Mouse (Mus musculus) kidney, postnatal 25 days (tissue): ENCODE measurements at regions not wholly inside any gene's neighbourhood (a gene's known extent, or its start where the extent isn't known, plus 50 kb on each side); places are given as distances from the start of the nearest gene placed in this dataset.

Source experiments
- DNase-seq, 2 experiments: peaks; one replicate each; pipeline ENCODE4 v3.0.0; 2021; ENCODE audit warnings: mixed read lengths in 2 of 2

DNA sequence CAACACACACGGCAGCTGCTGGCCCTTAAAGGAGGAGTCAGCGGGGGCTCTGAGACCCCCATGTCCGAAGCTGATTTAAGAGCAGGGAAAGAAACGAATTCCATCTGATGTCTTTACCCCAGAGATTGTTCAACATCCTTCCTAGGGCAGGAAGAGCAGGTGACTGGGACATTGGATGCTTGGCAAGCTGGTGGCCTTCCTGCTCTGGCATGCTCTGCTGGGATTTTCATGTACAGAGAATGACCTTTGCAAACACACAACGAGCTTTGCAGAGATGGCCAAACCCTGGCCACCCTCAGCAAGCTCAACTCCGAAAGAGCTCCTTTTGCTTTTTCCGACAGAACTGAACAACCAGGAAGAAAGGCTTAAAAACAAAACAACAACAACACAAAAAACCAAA is 194.7 kb upstream of the Map3k1 start:
- DNase-seq = no peak

DNA sequence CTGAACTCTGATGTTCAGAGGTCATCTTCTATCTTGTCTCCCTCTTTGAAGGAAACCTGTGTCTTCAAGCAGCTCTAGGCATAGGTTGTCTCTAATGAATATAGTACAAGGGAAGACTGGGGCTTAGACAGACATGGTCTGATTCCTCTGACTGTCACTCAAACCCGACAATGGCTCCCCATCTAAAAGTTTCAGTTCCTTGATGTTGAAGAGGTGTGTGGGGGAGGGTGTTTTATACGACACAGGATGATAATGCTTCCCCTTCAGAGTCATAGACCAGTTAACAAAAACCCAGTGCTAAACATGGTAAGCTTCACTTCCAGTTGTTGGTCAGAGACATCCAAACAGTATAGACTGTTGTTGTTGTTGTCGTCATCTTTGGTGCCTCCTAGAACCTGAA is 195.3 kb upstream of the Map3k1 start:
- no peak for DNase-seq

DNA sequence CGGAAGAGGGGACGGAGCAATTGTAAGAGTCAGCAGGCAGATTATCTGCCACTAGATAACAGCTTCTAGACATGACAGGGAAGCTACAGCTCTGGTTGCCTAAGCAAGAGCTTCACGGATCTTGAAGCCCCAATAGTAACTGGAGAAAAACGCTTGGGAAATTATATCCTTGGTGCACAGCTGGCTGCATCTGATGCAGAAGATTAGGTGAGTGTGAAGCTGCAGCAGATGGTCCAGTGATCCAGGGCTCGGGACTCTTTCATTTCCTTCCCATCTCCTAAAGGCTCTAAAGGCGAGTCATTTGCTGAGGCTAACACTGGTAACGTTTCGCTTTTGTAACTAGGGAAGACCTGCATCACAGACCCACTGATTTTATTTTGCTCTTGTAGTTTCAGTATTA is 196.6 kb upstream of the Map3k1 start:
- DNase-seq = no peak

DNA sequence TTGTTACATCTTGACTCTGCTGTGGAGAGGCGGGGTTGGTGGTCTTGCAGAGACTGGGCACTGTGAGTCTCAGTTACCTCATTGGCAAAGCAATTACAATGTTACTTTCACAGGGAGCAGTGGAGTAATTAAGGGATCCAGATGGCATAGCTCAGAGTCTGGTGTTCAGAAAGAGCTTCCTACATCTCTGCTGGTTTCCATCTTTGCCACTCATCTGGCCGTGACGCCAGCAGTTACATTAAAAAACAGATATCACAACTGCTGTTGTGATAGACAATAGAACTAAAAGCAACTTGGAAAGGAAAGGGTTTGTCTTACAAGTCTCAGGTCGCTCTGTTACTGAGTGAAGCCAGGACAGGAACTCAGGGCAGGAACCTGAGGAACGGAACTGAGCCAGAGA is 200.0 kb upstream of the Map3k1 start:
- DNase-seq = no peak

DNA sequence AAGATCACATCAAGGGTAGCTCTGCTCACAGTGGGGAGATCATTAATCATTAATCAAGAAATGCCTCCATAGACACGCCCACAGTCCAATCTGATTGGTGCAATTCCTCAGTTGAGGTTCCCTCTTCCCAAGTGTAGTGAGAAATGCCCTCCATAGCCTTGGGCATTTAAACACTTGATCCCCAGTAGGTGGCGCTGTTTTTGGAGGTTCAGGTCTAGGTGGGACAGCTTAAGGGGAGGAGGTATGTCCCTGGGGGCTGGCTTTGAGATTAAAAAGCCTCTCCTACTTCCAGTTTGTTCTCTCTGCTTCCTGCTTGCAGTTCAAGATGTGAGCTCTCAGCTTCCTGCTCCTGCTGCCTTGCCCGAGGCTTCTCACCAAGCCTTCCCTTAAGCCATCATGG is 200.5 kb upstream of the Map3k1 start:
- no peak for DNase-seq

DNA sequence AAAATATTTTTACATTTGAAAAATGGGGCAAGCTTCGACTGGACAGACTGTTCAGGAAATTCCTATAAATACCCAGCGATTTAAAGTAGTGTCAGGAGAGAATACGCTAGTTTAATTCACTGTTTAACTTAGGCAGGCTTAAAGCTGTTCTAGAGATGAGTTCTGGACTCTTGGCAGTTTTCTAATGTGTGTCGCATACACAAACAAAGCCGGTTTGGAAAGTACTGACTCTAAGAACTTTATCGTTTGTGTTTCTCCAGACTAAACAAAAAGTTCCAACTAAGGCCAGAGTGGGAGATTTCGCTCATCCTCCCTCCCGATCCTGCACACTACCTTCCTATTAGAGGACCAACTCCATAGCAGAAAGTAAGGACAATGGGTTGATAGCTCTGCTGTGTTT is 201.7 kb upstream of the Map3k1 start:
- no peak for DNase-seq

DNA sequence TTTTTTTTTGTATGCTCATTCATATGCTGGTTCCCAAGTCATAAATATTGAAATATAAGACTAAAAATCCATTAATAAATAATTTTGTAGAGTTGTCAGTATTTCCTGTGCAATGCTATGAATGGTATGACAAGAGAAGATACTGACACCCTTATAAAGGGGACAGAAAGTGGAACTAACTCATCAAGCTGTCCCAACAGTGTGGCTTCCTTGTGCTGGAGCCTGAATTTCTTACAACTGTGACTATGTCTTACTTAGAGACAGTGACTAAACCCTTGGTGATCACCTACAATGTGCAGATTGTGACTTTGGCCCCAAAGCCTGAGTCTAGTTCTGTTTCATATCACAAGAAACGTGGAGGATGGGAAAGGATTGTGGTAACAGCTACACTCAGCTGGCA is 203.8 kb upstream of the Map3k1 start:
- no peak for DNase-seq

DNA sequence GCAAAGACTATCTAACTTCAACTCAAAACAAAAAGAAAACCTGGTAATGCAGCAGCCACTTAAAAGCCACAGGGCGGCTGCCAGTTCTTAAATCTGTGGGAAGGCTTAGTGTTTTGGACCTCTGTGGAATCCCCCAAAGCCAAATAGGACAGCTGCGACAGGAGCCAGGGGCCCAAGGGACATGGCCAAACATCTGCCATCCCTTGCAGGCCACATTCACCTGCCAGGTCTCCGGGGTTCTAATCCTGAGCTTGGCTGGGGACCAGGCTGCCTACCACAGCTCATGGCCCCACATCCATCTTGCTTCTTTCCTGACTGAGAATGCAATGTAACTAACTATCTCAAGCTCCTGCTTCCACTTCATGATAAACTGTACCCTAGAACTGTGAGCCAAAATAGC is 206.3 kb upstream of the Map3k1 start:
- DNase-seq = no peak

DNA sequence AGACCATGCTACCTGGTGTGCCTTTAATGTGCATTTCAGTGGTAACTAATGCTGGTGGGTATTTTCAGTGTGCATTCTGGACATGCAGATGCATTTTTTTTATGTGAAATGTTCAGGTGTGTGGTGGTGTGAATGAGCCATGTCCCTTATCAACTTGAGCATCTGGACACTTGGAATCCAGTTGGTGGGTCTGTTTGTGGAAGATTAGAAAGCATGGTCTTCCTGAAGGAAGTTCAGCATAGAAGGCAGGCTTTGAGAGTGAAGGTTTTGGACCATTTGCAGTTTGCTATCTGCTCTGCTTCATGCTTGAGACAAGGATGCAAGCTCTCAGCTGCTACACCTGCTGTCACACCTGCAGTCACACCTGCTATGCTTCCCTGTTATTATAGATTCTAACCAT is 207.5 kb upstream of the Map3k1 start:
- no peak for DNase-seq

DNA sequence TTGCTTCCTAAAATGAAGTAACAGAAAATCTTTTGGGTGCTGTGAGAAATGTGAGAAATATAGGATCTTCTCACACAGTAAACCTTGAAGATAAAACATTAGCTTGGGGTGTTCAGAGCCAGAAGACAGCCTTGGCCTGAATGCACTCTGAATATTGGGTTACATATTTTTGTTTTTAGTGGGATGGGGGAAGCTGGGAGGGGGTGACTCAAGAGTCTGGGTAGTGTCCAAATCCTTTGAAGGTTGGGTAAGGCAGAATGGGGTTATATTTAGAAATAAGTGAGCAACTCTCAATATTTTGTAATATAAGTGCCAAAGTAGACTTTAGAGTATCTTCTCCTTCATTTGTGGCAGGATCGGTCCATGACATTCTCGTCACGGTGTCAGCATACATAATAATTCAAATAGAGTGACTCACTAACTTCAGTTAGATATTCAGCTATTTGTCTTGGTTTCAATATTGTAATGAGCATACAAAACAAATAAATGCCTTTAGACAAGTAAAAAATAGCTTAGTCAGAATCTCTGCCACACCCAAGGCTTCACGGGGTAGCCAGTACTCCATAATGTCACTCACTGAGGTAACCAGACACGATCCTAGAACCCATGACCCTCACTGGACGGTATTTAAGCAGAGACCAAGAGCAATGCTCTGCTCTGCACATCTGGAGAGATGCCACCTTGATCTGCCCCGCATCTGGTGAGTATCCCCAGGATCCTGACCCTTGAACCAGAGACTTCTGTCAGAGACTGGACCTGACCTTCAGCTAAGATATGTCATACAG is 209.9 kb upstream of the Map3k1 start:
- DNase-seq = no peak

DNA sequence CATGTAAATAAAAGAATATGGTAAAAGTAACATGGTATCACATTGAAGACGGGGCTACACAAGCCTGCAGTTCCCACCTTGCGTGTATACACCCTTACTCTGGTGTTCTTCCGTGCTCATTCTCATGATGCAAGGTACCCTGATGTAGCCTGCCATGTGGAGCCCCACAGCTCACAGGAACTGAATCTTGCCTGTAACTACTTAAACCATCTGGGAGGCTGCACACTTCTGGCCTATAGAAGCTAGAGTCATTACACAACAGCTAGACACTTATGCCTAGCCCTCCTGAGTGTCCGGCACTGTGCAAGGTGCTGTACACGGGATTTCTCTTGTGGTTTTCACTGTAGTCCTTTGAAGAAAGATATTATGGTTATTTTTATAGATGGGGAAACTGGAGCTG is 210.8 kb upstream of the Map3k1 start:
- no peak for DNase-seq

DNA sequence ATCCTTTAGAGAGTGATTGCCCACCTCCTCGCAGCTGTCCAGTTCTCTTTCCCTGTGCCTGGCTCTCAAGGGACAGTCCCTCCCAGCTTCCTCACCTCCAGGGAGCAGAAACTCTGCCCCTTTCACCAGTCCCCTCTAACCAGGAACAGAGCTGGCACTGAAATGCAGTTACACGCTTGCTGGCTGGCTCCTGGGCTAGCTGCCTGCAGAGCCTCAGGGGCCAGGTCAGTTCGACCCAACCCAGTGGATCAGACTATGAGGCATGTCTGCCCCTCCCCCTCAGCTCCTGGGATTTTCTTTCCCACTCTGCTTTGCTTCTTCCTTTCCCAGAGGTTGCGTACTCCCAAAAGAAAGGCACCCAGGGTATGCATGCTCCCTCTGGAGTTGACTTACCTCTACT is 214.4 kb upstream of the Map3k1 start:
- peak; percentile 52 to 71 for DNase-seq

DNA sequence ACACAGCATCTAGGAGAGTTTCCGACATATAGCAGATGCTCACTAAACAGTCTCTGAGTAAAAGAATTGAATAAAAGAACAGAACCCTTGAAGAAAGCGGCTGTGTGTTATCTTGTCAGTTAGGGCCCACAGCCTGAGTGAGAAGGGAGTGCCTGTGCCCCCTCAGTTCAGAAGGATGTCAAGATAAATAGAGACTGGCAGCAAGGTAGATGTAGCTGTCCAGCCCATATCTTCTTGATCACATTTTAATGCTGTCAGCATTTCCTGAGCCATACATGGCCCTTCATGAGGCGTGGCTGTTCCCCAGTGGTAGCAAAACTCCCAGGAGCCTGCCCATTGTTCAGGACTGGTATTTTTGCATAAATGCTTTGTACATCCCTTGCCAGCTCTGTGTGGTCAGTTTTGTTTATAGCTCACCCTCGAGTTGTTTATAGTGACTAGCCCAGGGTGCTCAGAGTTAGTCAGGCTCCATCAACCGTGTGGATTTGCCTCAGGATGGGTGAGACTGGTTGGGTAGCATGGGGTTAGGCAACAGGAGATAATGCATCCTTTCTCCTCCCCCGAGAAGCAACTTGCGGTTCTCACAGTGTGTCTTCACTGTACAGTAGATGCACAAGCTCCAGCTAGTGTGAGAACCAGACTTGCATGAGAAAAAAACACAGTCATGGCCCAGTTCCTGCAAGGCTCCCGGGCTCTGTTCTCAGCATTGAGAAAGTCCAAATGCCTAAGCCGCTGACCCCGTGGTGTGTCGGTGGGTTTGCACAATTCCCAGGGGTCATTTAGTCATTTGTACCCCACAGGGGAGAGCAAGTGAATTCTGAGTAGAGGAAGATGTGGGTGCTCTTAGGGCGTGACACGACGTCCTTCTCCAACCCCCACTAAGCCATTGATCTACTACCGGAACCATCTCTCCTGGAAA is 216.1 kb upstream of the Map3k1 start:
- DNase-seq = no peak

DNA sequence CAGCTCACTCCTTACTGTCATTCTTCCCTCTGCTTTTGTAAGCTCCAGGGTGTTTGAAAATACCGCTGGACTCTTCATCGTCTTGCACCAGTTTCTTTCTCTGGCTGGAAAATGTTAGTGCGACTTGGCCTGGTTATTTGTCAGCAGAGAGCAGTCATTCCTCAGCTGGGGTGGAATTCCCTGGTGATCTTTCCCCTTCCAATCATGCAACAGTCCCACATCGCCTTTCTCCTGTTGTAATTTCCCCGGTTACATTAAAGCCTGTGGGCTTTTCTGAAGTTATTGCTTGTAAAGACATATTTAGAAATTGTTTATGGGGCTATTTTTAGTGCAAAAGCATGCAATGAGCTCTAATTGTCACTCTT is 216.8 kb upstream of the Map3k1 start:
- no peak for DNase-seq

DNA sequence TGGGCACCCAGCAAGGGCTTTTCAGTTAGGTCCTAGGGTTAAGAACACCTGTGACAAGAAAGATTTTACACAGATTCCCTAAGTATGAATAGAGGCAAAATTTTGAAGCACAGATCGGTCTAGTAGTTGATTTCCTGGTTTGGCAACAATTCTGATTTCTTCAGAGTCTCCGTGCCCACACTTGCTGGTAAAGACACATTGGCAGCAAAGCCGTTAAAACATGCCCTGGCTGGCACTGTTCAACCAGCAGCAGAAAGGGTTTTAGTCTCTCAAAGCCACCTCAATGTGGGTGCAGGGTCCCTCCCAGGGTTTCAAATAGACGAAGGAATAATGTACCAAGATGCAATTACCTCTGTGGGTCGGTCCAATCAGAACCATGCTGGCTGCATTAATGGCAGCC is 218.9 kb upstream of the Map3k1 start:
- no peak for DNase-seq

DNA sequence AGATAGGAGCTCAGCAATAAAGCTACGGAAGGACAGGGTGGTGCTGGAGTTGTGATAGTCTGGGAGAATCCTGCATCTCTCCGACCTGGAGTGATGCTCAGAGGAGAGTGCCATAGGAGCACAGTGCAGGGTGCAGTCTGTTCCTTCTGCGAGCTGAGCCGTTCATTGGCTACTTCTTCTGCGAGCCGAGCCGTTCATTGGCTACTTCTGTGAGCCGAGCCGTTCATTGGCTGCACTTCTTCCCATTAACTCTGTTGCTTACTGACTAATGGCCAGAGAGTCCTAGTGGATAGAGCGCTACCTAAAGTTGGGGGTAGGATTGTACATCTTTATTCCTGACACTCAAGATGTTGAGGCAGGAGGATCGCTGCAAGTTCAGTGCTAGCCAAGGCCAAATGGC is 222.3 kb upstream of the Map3k1 start:
- DNase-seq = no peak

DNA sequence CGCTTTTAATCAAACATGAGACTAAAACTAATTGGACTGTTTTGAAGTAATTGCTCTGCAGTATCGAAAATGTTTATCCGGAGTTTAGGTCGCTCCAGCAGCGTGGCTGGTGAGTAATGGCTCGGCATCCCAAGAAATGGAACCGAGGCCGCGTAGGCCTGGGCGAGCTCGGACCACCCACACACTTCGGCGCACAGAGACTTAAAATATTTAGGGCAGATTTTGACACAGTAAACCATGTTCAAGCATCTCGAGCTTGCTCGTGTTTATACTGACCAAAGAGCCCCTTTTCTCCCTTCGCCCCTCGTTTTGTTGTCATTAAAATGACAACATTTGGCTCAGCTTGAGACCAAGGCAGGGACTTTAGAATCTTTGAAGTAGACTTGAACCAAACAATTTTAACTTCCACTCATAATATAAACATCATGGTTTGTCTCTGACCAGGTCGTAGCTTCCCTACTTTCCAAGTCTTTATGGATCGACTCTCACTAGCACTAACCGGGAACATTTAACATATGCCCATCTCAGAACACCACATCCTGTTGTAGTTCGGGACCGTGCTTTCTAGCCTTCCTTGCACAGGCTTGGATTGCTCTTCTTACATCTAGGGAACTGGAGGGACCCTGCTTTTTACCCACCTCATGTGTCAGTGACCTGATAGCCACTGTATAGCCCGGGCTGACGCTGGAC is 223.0 kb upstream of the Map3k1 start:
- no peak for DNase-seq

DNA sequence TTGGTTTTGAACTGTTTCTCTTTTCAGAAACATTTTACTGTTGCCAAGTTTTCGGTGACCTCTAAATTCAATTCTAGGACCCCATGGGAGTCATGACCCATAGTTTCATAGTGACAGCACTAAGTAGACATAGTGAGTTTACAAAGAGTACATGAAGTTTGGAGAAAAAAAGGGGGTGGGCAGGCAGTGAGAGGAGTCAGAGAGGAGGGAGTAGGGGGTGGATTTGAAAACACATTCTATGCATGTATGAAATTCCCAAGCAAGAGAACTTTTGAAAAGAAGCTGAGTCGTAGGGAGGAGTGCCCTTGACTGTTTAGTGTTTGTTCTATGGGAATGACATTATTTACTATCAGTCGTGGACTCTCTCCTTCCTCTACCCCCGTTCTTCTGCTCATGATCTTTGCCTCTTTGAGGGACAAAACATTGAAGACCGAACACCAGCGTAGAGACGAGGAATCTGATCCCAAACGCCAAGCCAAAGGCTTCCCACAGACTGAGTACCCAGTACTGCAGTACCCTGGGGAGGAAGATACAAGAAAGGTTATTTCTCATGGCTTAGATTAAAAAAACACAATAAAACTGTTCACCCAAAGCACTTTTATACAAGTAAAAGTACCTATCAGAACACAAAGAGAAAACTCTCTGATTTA is 229.1 kb upstream of the Map3k1 start:
- no peak for DNase-seq

DNA sequence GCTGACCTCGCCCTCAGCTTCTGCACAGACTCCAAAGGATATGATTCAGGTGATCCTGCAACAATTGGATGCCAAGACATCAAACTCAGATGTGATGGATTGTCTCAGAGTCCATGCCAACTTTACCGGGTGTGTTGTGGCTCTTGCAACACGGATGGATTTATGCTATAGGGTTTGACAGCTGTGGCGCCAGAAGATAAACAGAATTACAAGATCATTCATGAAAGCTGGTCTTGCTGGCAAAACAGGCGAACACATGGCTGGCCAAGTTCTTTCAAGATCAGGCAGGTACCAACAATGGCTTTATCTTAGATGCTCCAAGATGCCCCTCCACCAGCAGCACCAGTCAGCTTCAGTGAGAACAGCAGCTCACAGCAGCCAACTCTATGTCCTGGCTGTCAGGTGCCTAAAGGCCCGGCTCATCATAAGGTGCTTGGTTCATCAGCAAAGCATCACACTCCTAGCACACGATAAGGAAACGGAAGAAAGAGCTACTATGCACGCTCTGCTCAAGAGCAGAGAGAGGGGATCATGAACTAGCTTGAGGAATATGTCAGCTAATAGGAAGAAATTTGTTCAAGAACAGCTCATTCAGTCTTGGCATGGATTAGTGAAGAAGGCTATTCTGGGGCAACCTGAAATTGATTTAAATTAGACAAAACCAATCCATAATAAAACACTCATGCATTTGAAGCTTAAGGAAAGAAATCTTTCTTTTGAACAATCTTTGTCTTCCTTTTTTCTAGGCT is 229.9 kb upstream of the Map3k1 start:
- DNase-seq = no peak

DNA sequence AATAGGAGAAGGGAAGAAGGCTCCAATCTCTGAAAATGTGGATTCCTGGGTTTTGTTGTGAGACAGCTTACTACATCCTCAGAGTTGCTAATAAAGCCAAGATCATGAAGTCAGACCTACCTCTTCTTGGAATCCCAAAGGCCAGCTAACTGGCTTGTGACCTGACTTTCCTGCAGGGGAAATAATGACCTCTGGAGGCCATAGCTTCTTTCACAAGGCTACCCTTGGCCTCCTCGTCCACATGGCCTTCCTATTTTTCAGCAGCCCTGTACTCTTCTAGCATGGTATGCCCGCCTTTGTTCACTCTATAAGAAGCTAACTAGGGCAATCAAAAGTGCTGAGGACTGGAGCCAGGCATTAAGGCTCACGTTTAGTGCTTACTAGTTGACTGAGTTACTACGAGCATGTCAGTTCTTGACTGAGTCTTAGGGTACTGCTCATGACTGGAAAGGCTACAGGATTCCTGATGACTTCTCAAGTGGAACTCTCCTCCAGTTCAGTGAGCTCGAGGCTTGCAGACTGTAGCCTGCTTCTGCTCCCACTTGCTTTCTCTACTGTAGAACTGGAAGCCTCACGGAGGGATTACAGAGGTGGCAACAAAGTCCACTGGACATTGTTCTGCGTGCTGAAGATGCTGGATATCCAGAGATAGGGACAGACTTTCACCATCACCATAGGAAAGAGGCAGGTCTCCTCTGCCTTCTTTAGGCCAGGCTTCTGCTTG is 230.8 kb upstream of the Map3k1 start:
- DNase-seq = peak; percentile 51 to 82

DNA sequence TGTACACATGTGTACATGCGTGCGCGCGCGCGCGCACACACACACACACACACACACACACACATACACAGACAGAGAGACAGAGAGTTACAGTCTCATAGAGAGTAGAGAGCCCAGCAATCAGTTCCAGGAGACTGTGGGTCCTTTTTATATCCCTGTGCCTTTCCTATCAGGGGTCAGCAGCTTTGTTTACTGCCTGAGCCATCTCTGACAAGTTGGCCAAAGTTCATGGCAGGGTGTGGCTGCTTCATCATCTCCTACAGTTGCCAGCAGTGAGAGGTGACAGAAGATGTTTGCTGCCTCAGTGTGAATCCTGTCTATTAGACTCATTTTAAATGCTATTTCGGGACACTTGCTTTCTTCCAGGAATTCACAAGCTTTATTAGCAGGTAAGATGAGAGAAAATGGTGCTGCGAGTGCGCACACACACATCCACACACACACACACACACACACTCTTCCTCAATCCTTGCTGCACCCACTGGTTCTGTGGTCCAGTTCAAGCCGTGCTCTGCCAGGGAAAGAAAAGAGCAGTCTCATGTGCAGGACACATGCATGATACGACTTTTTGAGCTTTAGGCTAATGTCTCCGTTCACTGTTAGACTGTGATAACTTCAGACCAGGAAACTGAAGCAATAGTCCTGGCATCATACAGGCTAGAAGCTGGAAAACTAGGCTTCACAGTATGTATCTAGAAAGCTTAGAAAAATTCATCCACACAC is 234.9 kb upstream of the Map3k1 start:
- no peak for DNase-seq
